In genomic region chr7:48749298-48750163, GRCm38 (mm10) we compare ENCODE assay signal across 8 mouse cellular contexts. TPM values are rescaled to one million over a fixed set of nuclear protein-coding genes. Genes with fewer than 3 reads are reported as not detected.
DNase-seq lines count a peak whose midpoint lies in the region; ATAC-seq and TF ChIP-seq lines count a peak whose summit lies in the region.

No protein-coding gene starts in this region.

- ATAC-seq in embryonic facial prominence, embryonic 13.5 days (ENCODE audit: insufficient number of reproducible peaks, insufficient read depth, low FRiP score, low TSS enrichment, low read depth): peak; percentile 70; the same call in 1 of the 2 replicates
- ATAC-seq in limb, embryonic 13.5 days (ENCODE audit: low FRiP score, low read depth): peak; percentile 78
- ATAC-seq in midbrain, embryonic 16.5 days: peak; percentile 87

- DNase-seq in 3T3-L1 (ENCODE audit: low read depth, low spot score): peak; percentile 93
- peak; percentile 73 to 81 for DNase-seq in adrenal gland, postnatal 36 days
- DNase-seq in heart, adult 2 months: peak; percentile 68 to 74
- DNase-seq in kidney, adult 8-10 months: peak; percentile 70 to 85
- peak; percentile 75 to 85 for DNase-seq in spleen, postnatal 10 days (ENCODE audit: low spot score in 2 of 2)

- H3K36me3 ChIP-seq in embryonic facial prominence, embryonic 13.5 days: no peaks in the 10 kb centered on the region
- H3K36me3 ChIP-seq in heart, adult 2 months (ENCODE audit: control insufficient read depth, insufficient read depth, low read length): no peaks in the 10 kb centered on the region
- no peaks in the 10 kb centered on the region for H3K36me3 ChIP-seq in limb, embryonic 13.5 days
- no peaks in the 10 kb centered on the region for H3K36me3 ChIP-seq in midbrain, embryonic 16.5 days (ENCODE audit: control insufficient read depth, insufficient read depth, low read length)

- peaks cover 5% of the 10 kb centered on the region; the same call in 1 of the 2 replicates for H3K4me1 ChIP-seq in embryonic facial prominence, embryonic 13.5 days
- H3K4me1 ChIP-seq in heart, adult 2 months (ENCODE audit: control insufficient read depth, insufficient read depth, low read length): no peaks in the 10 kb centered on the region
- H3K4me1 ChIP-seq in limb, embryonic 13.5 days: peaks cover 4% of the 10 kb centered on the region; the same call in 1 of the 2 replicates
- peaks cover 5% of the 10 kb centered on the region; the same call in 1 of the 2 replicates for H3K4me1 ChIP-seq in midbrain, embryonic 16.5 days (ENCODE audit: control insufficient read depth, insufficient read depth, low read length)

- 0 out of 2 replicates have a peak overlapping the region, but pooled peaks have one; percentile 44 for H3K27ac ChIP-seq in embryonic facial prominence, embryonic 13.5 days
- no peak overlapping the region for H3K27ac ChIP-seq in heart, adult 2 months
- no peak overlapping the region for H3K27ac ChIP-seq in limb, embryonic 13.5 days
- H3K27ac ChIP-seq in midbrain, embryonic 16.5 days (ENCODE audit: low read length): peak overlapping the region; percentile 73; the same call in 1 of the 2 replicates

- intact Hi-C loops in heart, adult 2 months (cut with DNase I): loop anchor here (1.0 to 5.0 kb wide), 3 partner anchors 133 to 518 kb away; partner anchors contain the start of gene E2f8

- WGBS in embryonic facial prominence, embryonic 13.5 days: 2% methylated on average over 24 of the region's 24 CpGs
- 1% methylated on average over 24 of the region's 24 CpGs for WGBS in heart, adult 2 months
- WGBS in limb, embryonic 13.5 days: 1% methylated on average over 24 of the region's 24 CpGs
- WGBS in midbrain, embryonic 16.5 days: 1% methylated on average over 24 of the region's 24 CpGs

- TF ChIP-seq CTCF in heart, adult 2 months (IDR thresholded peaks at IDR 0.05): peak; percentile 93

- no peaks in the 10 kb centered on the region for H3K9me3 ChIP-seq in embryonic facial prominence, embryonic 13.5 days
- no peaks in the 10 kb centered on the region for H3K9me3 ChIP-seq in limb, embryonic 13.5 days
- no peaks in the 10 kb centered on the region for H3K9me3 ChIP-seq in midbrain, embryonic 16.5 days (replicated peaks; ENCODE audit: control insufficient read depth, low read length, poor library complexity, severe bottlenecking)

- H3K79me2 ChIP-seq in heart, adult 2 months (replicated peaks; ENCODE audit: control insufficient read depth, insufficient read depth, low read length): no peaks in the 10 kb centered on the region

- TF ChIP-seq POLR2A in heart, adult 2 months (IDR thresholded peaks at IDR 0.05; ENCODE audit: insufficient read depth, low read depth, low read length): no peak

- H3K4me3 ChIP-seq in embryonic facial prominence, embryonic 13.5 days: peak overlapping the region; percentile 45
- peak overlapping the region; percentile 43 for H3K4me3 ChIP-seq in heart, adult 2 months
- H3K4me3 ChIP-seq in limb, embryonic 13.5 days: peak overlapping the region; percentile 40
- H3K4me3 ChIP-seq in midbrain, embryonic 16.5 days (ENCODE audit: low read depth, low read length): peak overlapping the region; percentile 43

- no peaks in the 10 kb centered on the region for H3K27me3 ChIP-seq in embryonic facial prominence, embryonic 13.5 days
- H3K27me3 ChIP-seq in heart, adult 2 months (ENCODE audit: control insufficient read depth, insufficient read depth, low read length): no peaks in the 10 kb centered on the region
- no peaks in the 10 kb centered on the region for H3K27me3 ChIP-seq in limb, embryonic 13.5 days
- H3K27me3 ChIP-seq in midbrain, embryonic 16.5 days (ENCODE audit: control insufficient read depth, insufficient read depth, low read depth, low read length): no peaks in the 10 kb centered on the region

- TF ChIP-seq EP300 in heart, adult 2 months (IDR thresholded peaks at IDR 0.05; ENCODE audit: insufficient read depth, low read depth, low read length): 0 out of 2 replicates have a peak, but pooled peaks have one; percentile 50

- peak overlapping the region; percentile 64 for H3K9ac ChIP-seq in embryonic facial prominence, embryonic 13.5 days
- no peak overlapping the region; the same call in 1 of the 2 replicates for H3K9ac ChIP-seq in heart, adult 2 months (ENCODE audit: low read depth, low read length)
- H3K9ac ChIP-seq in limb, embryonic 13.5 days: peak overlapping the region; percentile 50
- peak overlapping the region; percentile 74 for H3K9ac ChIP-seq in midbrain, embryonic 16.5 days (ENCODE audit: low read depth, low read length)

- H3K4me2 ChIP-seq in embryonic facial prominence, embryonic 13.5 days: peak overlapping the region; percentile 85
- H3K4me2 ChIP-seq in limb, embryonic 13.5 days (replicated peaks): peak overlapping the region; percentile 71
- peak overlapping the region; percentile 92 for H3K4me2 ChIP-seq in midbrain, embryonic 16.5 days (ENCODE audit: low read length)

RNA-seq across cellular contexts. Expression of gene Zdhhc13, which starts 39.3 kb away (rescaled TPM):
- total RNA-seq in adrenal gland, postnatal 36 days (2021): 10 to 100 TPM; 10.3 to 11.8 TPM
- polyA plus RNA-seq in embryonic facial prominence, embryonic 13.5 days (2015; fragmentation: Nextera tagmentation; extraction: Ambion mirVana): 28.5 and 30.4 TPM in 2 replicates
- 10 to 100 TPM; 10.9 to 11.0 TPM for total RNA-seq in heart, adult 2 months (2021)
- 7.1 and 15.1 TPM in 2 replicates for polyA plus RNA-seq in heart, adult 2 months (2012; rRNA removed)
- polyA plus RNA-seq in limb, embryonic 13.5 days (2015; fragmentation: Nextera tagmentation; extraction: Ambion mirVana): 28.8 TPM in 2 replicates
- polyA plus RNA-seq in midbrain, embryonic 16.5 days (2015; fragmentation: Nextera tagmentation; extraction: Ambion mirVana): 38.8 and 40.9 TPM in 2 replicates

Comparison
In these comparisons a context has a peak if more than half of its experiments do, and no peak if none do; other contexts are left out.
1. H3K27ac ChIP-seq: peak in embryonic facial prominence, embryonic 13.5 days (single experiment) and midbrain, embryonic 16.5 days (single experiment); none in heart, adult 2 months (single experiment) and limb, embryonic 13.5 days (single experiment).
2. Peak in every context shown above with its lines, with median percentiles within 50 percentile points of each other: DNase-seq, ATAC-seq, H3K4me2 ChIP-seq and H3K4me3 ChIP-seq.